Mouse (Mus musculus) bone marrow macrophage, adult 2 months (primary cell): ENCODE measurements around the gene Gm28551.

Source experiments
- CTCF ChIP-seq: IDR thresholded peaks from 2 replicates; pipeline ENCODE4 v1.5.1; 2012; ENCODE audit warnings: low read depth, mild to moderate bottlenecking, low read length, moderate library complexity
- POLR2A ChIP-seq: IDR thresholded peaks from 2 replicates; pipeline ENCODE4 v1.6.1; 2012; ENCODE audit warnings: mild to moderate bottlenecking, low read depth, low read length, borderline replicate concordance

DNA sequence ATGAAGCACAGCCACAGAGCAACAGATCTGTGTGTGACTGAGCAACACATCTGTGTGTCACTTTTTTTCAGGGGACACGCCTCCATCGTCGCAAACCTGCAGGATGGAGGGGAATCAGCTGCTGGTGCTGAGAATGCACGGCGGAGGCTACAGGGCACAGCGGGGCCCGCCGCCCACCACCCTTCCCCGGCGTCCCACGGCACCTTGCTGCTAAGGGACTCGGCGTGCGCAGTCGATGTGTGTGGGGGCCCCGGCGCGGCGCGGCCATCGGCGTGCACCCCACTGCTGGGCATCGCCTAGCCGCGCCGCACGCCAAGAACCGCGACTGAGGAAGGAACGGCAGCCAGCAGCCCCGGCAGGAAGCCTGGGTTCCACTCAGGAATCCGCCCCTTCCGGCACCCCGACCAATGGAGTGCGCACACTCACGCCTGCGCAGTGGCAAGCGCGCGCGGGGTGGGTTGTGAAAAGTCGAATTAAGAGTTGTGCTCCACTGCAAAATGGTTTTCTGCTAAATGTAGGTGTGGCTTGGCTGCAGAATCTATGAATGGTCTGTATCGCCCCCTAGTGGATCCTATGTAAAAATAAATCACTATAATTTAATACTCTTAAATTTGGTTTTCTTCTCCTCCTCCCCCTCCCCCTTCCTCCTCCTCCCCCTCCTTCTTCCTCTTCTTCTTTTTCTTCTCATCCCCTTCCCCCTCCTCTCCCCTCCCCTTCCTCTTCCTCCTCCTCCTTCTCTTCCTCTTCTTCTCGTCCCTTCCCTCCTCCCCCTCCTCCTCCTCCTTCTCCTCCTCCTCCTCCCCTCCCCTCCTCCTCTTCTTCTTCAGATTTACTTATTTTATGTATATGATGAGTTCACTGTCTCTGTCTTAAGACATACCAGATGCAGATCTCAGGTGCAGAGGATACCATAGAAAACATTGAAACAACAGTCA lies at the start of gene Gm28551, which contains the start of the genes Asdurf and Asnsd1:
- TF ChIP-seq POLR2A (no peak), CTCF (no peak)
